Mouse (Mus musculus): ENCODE measurements at regions not wholly inside any gene's neighbourhood (a gene's known extent, or its start where the extent isn't known, plus 50 kb on each side); places are given as distances from the start of the nearest gene placed in this dataset.
"Not testable (repeated sequence)": the region's sequence is repeated elsewhere in the genome, so short reads cannot be mapped to it uniquely, and the experiment has no call there.

- Histone ChIP-seq H3K9me3 (replicated peaks) (no peaks in the 10 kb centered on the region), H3K4me1 (no peaks in the 10 kb centered on the region), H3K27me3 (replicated peaks) (no peaks in the 10 kb centered on the region), H3K9ac (replicated peaks) (no peak overlapping the region), H3K36me3 (no peaks in the 10 kb centered on the region), H3K4me2 (no peak overlapping the region), H3K4me3 (replicated peaks) (no peak overlapping the region), H3K27ac (replicated peaks) (no peak overlapping the region)
- no peak for ATAC-seq (ENCODE audit: low FRiP score)
- WGBS: 62% methylated on average over 8 of the region's 8 CpGs
Measured at GRCm38 (mm10) chr10:111354607-111355006, 56.1 kb downstream of the Bbs10 start.

- ATAC-seq (ENCODE audit: low FRiP score); H3K9ac ChIP-seq (replicated peaks); H3K36me3 ChIP-seq; H3K27ac ChIP-seq (replicated peaks); H3K4me3 ChIP-seq (replicated peaks); H3K4me2 ChIP-seq; H3K27me3 ChIP-seq (replicated peaks); H3K9me3 ChIP-seq (replicated peaks); H3K4me1 ChIP-seq: not testable (repeated sequence)
- WGBS: 93% methylated on average over 1 of the region's 1 CpGs
Measured at GRCm38 (mm10) chr10:111358340-111358739, 59.9 kb downstream of the Bbs10 start.

GRCm38 (mm10) chr10:111361749-111362435 is 63.4 kb downstream of the Bbs10 start:
- no peaks in the 10 kb centered on the region for H3K27me3 ChIP-seq (replicated peaks)
- no peak for ATAC-seq (ENCODE audit: low FRiP score)
- 92% methylated on average over 17 of the region's 18 CpGs for WGBS
- no peak overlapping the region for H3K4me3 ChIP-seq (replicated peaks)
- no peak overlapping the region for H3K4me2 ChIP-seq
- no peak overlapping the region for H3K9ac ChIP-seq (replicated peaks)
- no peaks in the 10 kb centered on the region for H3K36me3 ChIP-seq
- H3K4me1 ChIP-seq: no peaks in the 10 kb centered on the region
- H3K9me3 ChIP-seq (replicated peaks): no peaks in the 10 kb centered on the region
- H3K27ac ChIP-seq (replicated peaks): no peak overlapping the region

DNA sequence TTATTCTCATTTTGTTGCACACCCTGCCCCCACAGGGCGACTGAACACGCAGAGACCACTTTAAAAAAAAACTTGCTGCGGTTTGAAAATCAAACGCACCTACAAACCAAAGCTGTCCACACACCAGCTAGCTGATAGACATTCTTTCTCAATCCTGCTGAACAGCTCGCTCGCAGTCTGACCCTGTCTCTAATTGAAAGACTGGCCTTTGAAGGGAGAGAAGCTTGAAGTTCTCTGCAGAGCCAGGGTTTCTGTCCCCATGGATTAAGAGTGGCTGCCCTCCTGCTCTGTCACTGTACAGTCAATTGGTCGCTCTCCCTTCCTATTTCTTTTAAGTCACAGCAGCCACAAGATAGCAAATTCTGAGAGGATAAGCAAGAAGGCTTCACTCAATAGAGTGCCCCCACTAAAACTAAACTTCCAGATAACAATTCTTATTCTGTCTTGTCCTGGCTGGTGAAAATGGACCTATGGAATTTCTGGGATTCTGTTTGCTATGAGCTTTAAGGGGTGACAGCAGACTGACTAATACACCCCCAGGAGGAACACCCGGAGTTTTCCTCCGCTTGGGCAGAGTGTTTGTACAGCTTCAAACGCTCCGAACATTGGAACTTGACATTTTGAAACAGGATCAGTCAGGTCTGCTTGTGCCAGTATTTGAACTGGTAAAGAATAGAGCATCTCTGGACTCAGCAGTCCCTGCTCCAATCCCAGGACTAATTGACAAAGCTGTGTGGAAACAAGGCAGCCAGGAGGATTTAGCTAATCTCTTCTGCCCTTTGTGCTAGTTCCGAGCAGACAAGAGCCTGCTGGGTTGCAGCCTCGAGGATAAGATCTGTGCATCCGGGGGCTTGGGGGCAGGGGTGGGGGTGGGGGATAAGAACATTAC is 65.5 kb downstream of the Bbs10 start:
- Histone ChIP-seq H3K4me1 (no peaks in the 10 kb centered on the region), H3K36me3 (no peaks in the 10 kb centered on the region), H3K9ac (replicated peaks) (no peak overlapping the region), H3K4me2 (no peak overlapping the region), H3K27ac (replicated peaks) (no peak overlapping the region), H3K9me3 (replicated peaks) (no peaks in the 10 kb centered on the region), H3K4me3 (replicated peaks) (no peak overlapping the region), H3K27me3 (replicated peaks) (no peaks in the 10 kb centered on the region)
- WGBS: 60% methylated on average over 14 of the region's 14 CpGs
- ATAC-seq (ENCODE audit: low FRiP score): no peak

DNA sequence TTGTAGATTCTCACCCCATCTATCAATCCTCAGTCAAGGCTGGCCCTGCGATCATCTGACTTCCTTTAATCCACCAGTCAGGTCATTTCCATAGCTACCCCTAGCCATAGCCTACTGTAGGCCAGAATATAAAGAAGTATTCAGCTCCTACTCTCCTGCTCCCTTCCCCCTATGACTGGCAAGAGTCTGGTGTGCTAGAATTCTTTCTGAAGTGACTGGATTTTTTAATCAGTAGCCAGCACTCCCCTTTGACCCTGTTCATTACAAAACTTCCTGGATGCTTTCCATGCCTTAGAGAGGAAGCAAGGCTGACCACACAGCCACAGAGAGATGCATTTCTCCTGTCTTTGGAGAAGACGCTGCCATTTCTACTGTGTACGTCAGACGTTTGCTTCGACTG is 66.5 kb downstream of the Bbs10 start:
- H3K27ac ChIP-seq (replicated peaks): no peak overlapping the region
- 73% methylated on average over 5 of the region's 5 CpGs for WGBS
- no peak overlapping the region for H3K9ac ChIP-seq (replicated peaks)
- no peak overlapping the region for H3K4me3 ChIP-seq (replicated peaks)
- H3K4me2 ChIP-seq: no peak overlapping the region
- no peaks in the 10 kb centered on the region for H3K4me1 ChIP-seq
- H3K36me3 ChIP-seq: no peaks in the 10 kb centered on the region
- no peaks in the 10 kb centered on the region for H3K27me3 ChIP-seq (replicated peaks)
- ATAC-seq (ENCODE audit: low FRiP score): no peak
- H3K9me3 ChIP-seq (replicated peaks): no peaks in the 10 kb centered on the region

- H3K27me3 ChIP-seq (replicated peaks); H3K4me3 ChIP-seq (replicated peaks); H3K27ac ChIP-seq (replicated peaks); H3K9me3 ChIP-seq (replicated peaks); H3K9ac ChIP-seq (replicated peaks); ATAC-seq (ENCODE audit: low FRiP score); H3K36me3 ChIP-seq; H3K4me1 ChIP-seq; H3K4me2 ChIP-seq: not testable (repeated sequence)
- 78% methylated on average over 3 of the region's 3 CpGs for WGBS
Measured at GRCm38 (mm10) chr10:111369046-111369445, 70.6 kb downstream of the Bbs10 start.

DNA sequence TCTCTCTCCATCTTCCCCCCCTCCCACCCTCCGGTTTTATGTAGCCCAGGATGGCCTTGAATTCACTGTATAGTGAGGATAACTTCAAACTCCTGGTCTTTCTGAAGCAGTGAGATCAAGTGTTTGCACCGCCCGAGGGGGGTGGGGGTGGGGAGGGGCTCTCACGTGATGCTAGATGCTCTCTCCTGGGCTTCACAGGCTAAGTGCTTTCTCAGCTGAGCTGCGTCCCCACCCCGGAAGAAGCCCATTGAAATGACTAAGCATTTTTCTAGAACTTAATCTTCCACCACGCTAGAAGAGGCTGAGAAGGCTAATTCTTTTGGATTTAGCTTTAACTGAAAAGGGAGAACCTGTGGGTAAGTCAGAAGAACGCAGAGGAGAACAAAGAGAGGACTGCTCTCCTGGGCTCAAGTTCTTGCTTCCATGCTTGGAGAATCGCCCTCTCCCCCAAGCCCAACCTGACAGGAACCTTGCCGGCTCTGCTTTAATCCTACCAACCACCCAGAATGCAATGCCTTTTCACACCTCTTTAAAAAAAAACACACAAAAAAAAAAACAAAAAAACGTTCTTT is 79.7 kb downstream of the Bbs10 start:
- no peaks in the 10 kb centered on the region for H3K9me3 ChIP-seq (replicated peaks)
- no peaks in the 10 kb centered on the region for H3K27me3 ChIP-seq (replicated peaks)
- no peaks in the 10 kb centered on the region for H3K4me1 ChIP-seq
- H3K9ac ChIP-seq (replicated peaks): no peak overlapping the region
- H3K36me3 ChIP-seq: no peaks in the 10 kb centered on the region
- ATAC-seq (ENCODE audit: low FRiP score): no peak
- no peak overlapping the region for H3K4me2 ChIP-seq
- no peak overlapping the region for H3K4me3 ChIP-seq (replicated peaks)
- H3K27ac ChIP-seq (replicated peaks): no peak overlapping the region
- 61% methylated on average over 11 of the region's 11 CpGs for WGBS

DNA sequence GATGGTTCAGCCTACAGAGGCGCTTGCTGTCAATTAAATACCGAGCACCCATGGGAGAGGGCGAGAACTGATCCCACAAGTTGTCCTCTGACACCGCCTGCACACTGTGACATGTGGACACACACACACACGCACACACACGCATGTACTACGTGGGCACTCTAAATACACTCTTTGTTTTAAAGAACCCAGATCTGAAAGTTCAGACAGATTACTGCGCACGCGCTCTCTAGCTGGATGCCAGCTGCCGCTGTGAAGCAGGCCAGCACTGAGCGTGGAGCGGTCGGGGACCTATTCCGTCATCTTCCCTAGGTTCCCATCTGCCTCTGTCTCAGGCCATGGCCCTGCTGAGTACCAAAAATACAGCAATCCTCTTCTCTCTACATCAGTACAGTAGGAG is 83.2 kb downstream of the Bbs10 start:
- 74% methylated on average over 15 of the region's 15 CpGs for WGBS
- Histone ChIP-seq H3K27ac (replicated peaks) (no peak overlapping the region), H3K4me2 (no peak overlapping the region), H3K9ac (replicated peaks) (no peak overlapping the region), H3K27me3 (replicated peaks) (no peaks in the 10 kb centered on the region), H3K9me3 (replicated peaks) (no peaks in the 10 kb centered on the region), H3K36me3 (no peaks in the 10 kb centered on the region), H3K4me1 (no peaks in the 10 kb centered on the region), H3K4me3 (replicated peaks) (no peak overlapping the region)
- ATAC-seq (ENCODE audit: low FRiP score): peak; percentile 14; the same call in 1 of the 2 replicates

DNA sequence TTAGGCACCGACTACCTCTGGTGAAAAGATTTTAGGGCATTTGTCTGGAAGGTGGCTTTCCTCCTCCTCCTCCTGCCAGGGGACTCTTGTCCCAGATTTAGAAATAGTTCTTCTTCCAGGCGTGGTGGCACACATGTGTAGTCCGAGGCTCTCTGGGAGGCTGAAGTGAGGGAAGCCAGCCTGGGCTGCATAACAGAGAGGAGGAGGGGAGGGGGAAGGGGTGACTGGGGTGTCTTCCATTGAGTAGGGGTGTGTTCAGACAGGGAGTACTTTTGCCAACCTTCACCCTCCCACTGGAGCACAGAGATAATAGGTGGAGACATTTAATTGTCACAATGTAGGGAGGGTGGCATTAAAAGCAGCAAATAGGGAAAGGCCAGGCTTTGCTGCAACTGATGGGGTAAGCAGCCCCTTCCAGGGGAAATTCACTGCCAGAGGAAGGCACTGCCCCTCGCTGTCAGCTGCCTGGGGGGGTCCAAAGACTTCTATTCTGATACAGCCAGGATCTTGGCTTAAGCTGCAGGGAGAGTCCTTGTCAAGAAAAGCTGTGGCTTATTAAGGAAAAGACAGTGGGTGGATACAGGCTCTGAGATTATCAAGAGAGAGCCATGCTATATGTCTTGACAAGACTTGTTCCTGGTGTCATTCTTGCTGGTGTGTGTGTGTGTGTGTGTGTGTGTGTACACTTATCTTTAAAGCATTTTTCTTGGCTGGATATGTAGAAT is 83.9 kb downstream of the Bbs10 start:
- Histone ChIP-seq H3K9ac (replicated peaks) (no peak overlapping the region), H3K27ac (replicated peaks) (no peak overlapping the region), H3K4me2 (no peak overlapping the region), H3K4me3 (replicated peaks) (no peak overlapping the region), H3K27me3 (replicated peaks) (no peaks in the 10 kb centered on the region), H3K4me1 (no peaks in the 10 kb centered on the region), H3K9me3 (replicated peaks) (no peaks in the 10 kb centered on the region), H3K36me3 (no peaks in the 10 kb centered on the region)
- ATAC-seq (ENCODE audit: low FRiP score): no peak
- 48% methylated on average over 4 of the region's 4 CpGs for WGBS

- Histone ChIP-seq H3K36me3 (no peaks in the 10 kb centered on the region), H3K4me2 (no peak overlapping the region), H3K27ac (replicated peaks) (no peak overlapping the region), H3K4me3 (replicated peaks) (no peak overlapping the region), H3K4me1 (no peaks in the 10 kb centered on the region), H3K9ac (replicated peaks) (no peak overlapping the region), H3K9me3 (replicated peaks) (no peaks in the 10 kb centered on the region), H3K27me3 (replicated peaks) (no peaks in the 10 kb centered on the region)
- WGBS: 92% methylated on average over 9 of the region's 9 CpGs
- no peak for ATAC-seq (ENCODE audit: low FRiP score)
Measured at GRCm38 (mm10) chr10:111385561-111385960, 87.1 kb downstream of the Bbs10 start.

GRCm38 (mm10) chr10:111387869-111388538 is 85.0 kb upstream of the Nap1l1 start:
- H3K9ac ChIP-seq (replicated peaks): no peak overlapping the region
- WGBS: 63% methylated on average over 18 of the region's 18 CpGs
- no peaks in the 10 kb centered on the region for H3K27me3 ChIP-seq (replicated peaks)
- H3K4me1 ChIP-seq: no peaks in the 10 kb centered on the region
- no peak overlapping the region for H3K27ac ChIP-seq (replicated peaks)
- no peak for ATAC-seq (ENCODE audit: low FRiP score)
- no peak overlapping the region for H3K4me3 ChIP-seq (replicated peaks)
- no peak overlapping the region for H3K4me2 ChIP-seq
- no peaks in the 10 kb centered on the region for H3K9me3 ChIP-seq (replicated peaks)
- H3K36me3 ChIP-seq: no peaks in the 10 kb centered on the region

All from neural tube, embryonic 15.5 days (tissue).